Mouse (Mus musculus) heart, postnatal 0 days (tissue): ENCODE measurements at regions not wholly inside any gene's neighbourhood (a gene's known extent, or its start where the extent isn't known, plus 50 kb on each side); places are given as distances from the start of the nearest gene placed in this dataset.

ENCODE experiments used
- CTCF ChIP-seq: IDR thresholded peaks from 2 replicates; pipeline ENCODE4 v1.5.1; 2016; ENCODE audit warnings: antibody characterized with exemption, control low read depth, low read depth
- EP300 ChIP-seq: IDR thresholded peaks from 2 replicates; pipeline ENCODE4 v1.6.1; 2016; ENCODE audit warnings: antibody characterized with exemption, low read depth

DNA sequence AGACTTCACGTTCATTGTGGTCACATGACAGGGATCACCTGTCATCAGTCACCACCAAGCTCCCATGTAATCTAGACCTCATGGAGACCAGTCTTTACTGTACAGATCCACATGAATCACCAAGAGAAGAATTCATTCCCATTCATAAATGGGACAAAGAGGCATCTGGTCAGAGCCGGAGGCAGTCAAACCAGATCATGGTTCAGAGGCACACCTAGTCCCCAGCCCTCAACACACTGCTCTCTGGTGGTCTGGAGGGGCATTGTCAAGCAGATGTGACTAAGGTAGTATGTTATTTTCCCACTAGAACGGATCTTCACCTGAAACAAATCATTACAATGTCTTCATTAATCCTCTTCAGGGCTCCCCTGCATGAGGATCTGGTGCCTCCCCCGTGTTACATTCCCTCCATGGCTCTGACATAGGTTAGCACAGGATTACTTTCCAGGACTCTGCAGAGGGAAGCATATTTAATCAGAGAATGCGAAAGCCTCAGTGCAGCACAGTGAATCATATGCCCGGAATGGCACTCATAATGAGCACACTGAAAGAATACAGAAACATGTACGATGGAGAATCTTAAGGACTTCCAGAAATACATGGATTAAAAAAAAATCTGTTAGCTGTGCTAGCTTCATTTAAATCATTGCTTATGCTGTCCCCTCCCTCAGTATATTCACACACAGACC lies 135.4 kb upstream of the Gas1 start:
- TF ChIP-seq CTCF (peak; percentile 33), EP300 (no peak)
